Mouse (Mus musculus) bone marrow macrophage, adult 2 months (primary cell): ENCODE data around the gene Acvr1.

ENCODE experiments used
- CTCF ChIP-seq: IDR thresholded peaks from 2 replicates; pipeline ENCODE4 v1.5.1; 2012; ENCODE audit warnings: low read depth, mild to moderate bottlenecking, low read length, moderate library complexity
- POLR2A ChIP-seq: IDR thresholded peaks from 2 replicates; pipeline ENCODE4 v1.6.1; 2012; ENCODE audit warnings: mild to moderate bottlenecking, low read depth, low read length, borderline replicate concordance

DNA sequence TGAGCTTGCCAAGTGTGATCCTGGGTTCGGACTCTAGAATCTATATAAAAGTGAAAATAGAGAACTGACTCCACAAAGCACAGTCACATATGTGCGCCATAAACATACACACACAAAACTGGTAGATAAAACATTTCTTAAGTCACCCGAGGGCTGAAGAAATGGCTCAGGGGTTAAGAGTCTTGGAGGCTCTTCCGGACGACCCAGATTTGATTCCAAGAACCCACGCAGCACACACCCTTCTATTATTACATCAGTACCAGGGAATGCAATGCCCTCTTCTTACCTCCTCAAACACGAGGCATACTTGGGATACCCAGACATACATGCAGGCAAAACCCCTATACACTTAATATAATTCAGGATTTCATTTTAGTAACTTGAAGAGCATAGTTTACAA lies 97.1 kb downstream of the Acvr1 start, which contains the start of gene Gm17409:
- TF ChIP-seq CTCF (no peak), POLR2A (no peak)
